Mouse (Mus musculus): ENCODE results near the gene Mrpl20.

GRCm38 (mm10) chr4:155854991-155855390, 52.3 kb downstream of the Mrpl20 start:
- no peak for TF ChIP-seq CTCF (IDR thresholded peaks at IDR 0.05; ENCODE audit: borderline replicate concordance, insufficient read depth, low read depth, low read length)
- no peak for TF ChIP-seq POLR2A (IDR thresholded peaks at IDR 0.05; ENCODE audit: borderline replicate concordance, insufficient read depth, low read length)
